In the genomic region with DNA sequence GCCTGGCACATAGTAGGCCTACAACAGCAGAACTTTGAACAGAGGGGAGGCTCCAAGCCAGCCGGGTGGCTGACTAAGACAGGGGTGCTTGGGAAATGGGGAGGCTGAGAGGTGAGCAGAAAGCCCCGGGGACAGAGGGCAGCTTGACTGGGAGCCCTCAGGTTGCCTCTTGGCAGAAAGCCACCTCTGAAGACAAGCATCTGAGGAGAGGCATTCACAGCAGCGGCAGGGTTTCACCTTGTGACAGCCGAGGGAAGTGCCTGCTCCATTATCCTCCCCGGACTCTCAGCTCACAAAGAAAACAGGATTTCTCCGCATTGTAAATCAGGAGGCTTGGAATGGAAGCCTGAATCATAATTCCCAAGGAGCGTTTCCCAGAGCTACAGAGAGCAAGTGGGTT, we compare ENCODE assay signal across 11 mouse cellular contexts.
DNase-seq lines count a peak whose midpoint lies in the region; ATAC-seq lines count a peak whose summit lies in the region.
"Had no signal": no experiment of that assay in that cellular context is flagged by ENCODE, and none has a peak within 500 bp of the region (broad histone marks: within the 10 kb centered on the region; RNA-seq: fewer than 3 reads in every experiment).

No protein-coding gene starts in this region.

- no peaks in the 10 kb centered on the region for H3K9me3 ChIP-seq in heart, embryonic 14.5 days (ENCODE audit: control insufficient read depth, low read length)
- H3K9me3 ChIP-seq in kidney, embryonic 16.5 days (ENCODE audit: low read length), result no peaks in the 10 kb centered on the region

- H3K27ac ChIP-seq in heart, embryonic 14.5 days (replicated peaks in 1 of 2; ENCODE audit: control insufficient read depth in 1 of 2, insufficient read depth in 1 of 2, low read depth in 2 of 2, low read length in 2 of 2), result peak overlapping the region; percentile 61 to 98
- H3K27ac ChIP-seq in kidney, embryonic 16.5 days (ENCODE audit: low read length), result no peak overlapping the region

- H3K27me3 ChIP-seq in heart, embryonic 14.5 days (ENCODE audit: control insufficient read depth, insufficient read depth, low read length), result no peaks in the 10 kb centered on the region
- no peaks in the 10 kb centered on the region for H3K27me3 ChIP-seq in kidney, embryonic 16.5 days (ENCODE audit: insufficient read depth, low read length)

- no peak for DNase-seq in heart, adult 18-20 months
- peak; percentile 47 for DNase-seq in urinary bladder, postnatal 14 days (ENCODE audit: low spot score)
- no peak for DNase-seq in urinary bladder, postnatal 25 days (ENCODE audit: low spot score)
- no peak for DNase-seq in gastrocnemius, postnatal 10 days
- DNase-seq in urinary bladder, adult 18-20 months (ENCODE audit: low spot score in 2 of 2), result no peak
- DNase-seq in gastrocnemius, postnatal 14 days, result no peak
- DNase-seq: adrenal gland, adult 8-10 months; thymus, postnatal 14 days had no signal

- intact Hi-C loops in gastrocnemius, postnatal 14 days (cut with DNase I; ENCODE audit: low total_unique reads), result no loop called here

- no peak overlapping the region for H3K4me3 ChIP-seq in heart, embryonic 14.5 days (ENCODE audit: control insufficient read depth in 1 of 2, insufficient read depth in 1 of 2, low read depth in 1 of 2, low read length in 2 of 2)
- H3K4me3 ChIP-seq in kidney, embryonic 16.5 days (ENCODE audit: low read length), result no peak overlapping the region

- H3K4me2 ChIP-seq in heart, embryonic 14.5 days (ENCODE audit: low read length), result no peak overlapping the region; the same call in 1 of the 2 replicates
- H3K4me2 ChIP-seq in kidney, embryonic 16.5 days (replicated peaks; ENCODE audit: low read depth, low read length), result no peak overlapping the region
- H3K4me2 ChIP-seq: liver, embryonic 11.5 days had no signal

- peak overlapping the region; percentile 38 for H3K9ac ChIP-seq in heart, embryonic 14.5 days (ENCODE audit: low read length)
- H3K9ac ChIP-seq in kidney, embryonic 16.5 days (replicated peaks; ENCODE audit: low read length), result no peak overlapping the region

- ATAC-seq in heart, embryonic 14.5 days (ENCODE audit: insufficient number of reproducible peaks, insufficient read depth, low FRiP score, low read depth), result no peak
- peak; percentile 52; the same call in 1 of the 2 replicates for ATAC-seq in kidney, embryonic 16.5 days (ENCODE audit: low FRiP score, low TSS enrichment)

- 16% methylated on average over 7 of the region's 7 CpGs for WGBS in heart, embryonic 14.5 days
- 4% methylated on average over 7 of the region's 7 CpGs for WGBS in kidney, embryonic 16.5 days

- peaks cover 43 to 46% of the 10 kb centered on the region in 2 experiments for H3K4me1 ChIP-seq in heart, embryonic 14.5 days (ENCODE audit: control insufficient read depth in 2 of 2, insufficient read depth in 2 of 2, low read length in 2 of 2)
- H3K4me1 ChIP-seq in kidney, embryonic 16.5 days (ENCODE audit: insufficient read depth, low read length), result peaks cover 25% of the 10 kb centered on the region

- no peaks in the 10 kb centered on the region for H3K36me3 ChIP-seq in heart, embryonic 14.5 days (ENCODE audit: control insufficient read depth, insufficient read depth, low read length)
- H3K36me3 ChIP-seq in kidney, embryonic 16.5 days (ENCODE audit: insufficient read depth, low read length), result no peaks in the 10 kb centered on the region
